Mouse (Mus musculus) embryonic facial prominence, embryonic 10.5 days (tissue): ENCODE data around the gene Aaed1. TPM values are rescaled to one million over a fixed set of nuclear protein-coding genes. Genes with fewer than 3 reads are reported as not detected.

Experiments used
- DNase-seq: peaks from one replicate; pipeline ENCODE4 v3.0.0-alpha.2; 2017; ENCODE audit warnings: low spot score
- H3K27ac ChIP-seq: fragments of 300-500 bp; sonication (generic); replicated peaks from 2 replicates; pipeline ENCODE4 v1.5.1; 2016; ENCODE audit warnings: mild to moderate bottlenecking
- H3K27me3 ChIP-seq: fragments of 300-500 bp; sonication (generic); replicated peaks from 2 replicates; pipeline ENCODE4 v1.6.1; 2016; ENCODE audit warnings: low read depth, mild to moderate bottlenecking; ENCODE audit not compliant: poor library complexity, severe bottlenecking
- H3K36me3 ChIP-seq: fragments of 300-500 bp; sonication (generic); replicated peaks from 2 replicates; pipeline ENCODE4 v1.6.1; 2016; ENCODE audit warnings: mild to moderate bottlenecking, moderate library complexity
- H3K4me1 ChIP-seq: fragments of 300-500 bp; sonication (generic); 2 replicates; pipeline ENCODE4 v1.6.1; 2016
- H3K4me3 ChIP-seq: fragments of 300-500 bp; sonication (generic); 2 replicates; pipeline ENCODE4 v1.5.1; 2016; ENCODE audit warnings: mild to moderate bottlenecking, moderate library complexity
- H3K9me3 ChIP-seq: fragments of 300-500 bp; sonication (generic); 2 replicates; pipeline ENCODE4 v1.6.1; 2016; ENCODE audit warnings: mild to moderate bottlenecking
- WGBS: fragments of 180-500 bp; shearing (Covaris S2); methylation state at CpG from one replicate; pipeline ENCODE4 v1.1.7; 2016; 5-methylcytosine and 5-hydroxymethylcytosine counted together
- polyA plus RNA-seq: library from polyadenylated mRNA; unstranded; fragments of >200 nt; fragmentation: Nextera tagmentation; extraction: Ambion mirVana; gene quantifications from 2 replicates; pipeline ENCODE4 v1.2.1, GENCODE M21; 2016

Aaed1 gene
- polyA plus RNA-seq = 31.3 and 33.5 TPM in 2 replicates

DNA sequence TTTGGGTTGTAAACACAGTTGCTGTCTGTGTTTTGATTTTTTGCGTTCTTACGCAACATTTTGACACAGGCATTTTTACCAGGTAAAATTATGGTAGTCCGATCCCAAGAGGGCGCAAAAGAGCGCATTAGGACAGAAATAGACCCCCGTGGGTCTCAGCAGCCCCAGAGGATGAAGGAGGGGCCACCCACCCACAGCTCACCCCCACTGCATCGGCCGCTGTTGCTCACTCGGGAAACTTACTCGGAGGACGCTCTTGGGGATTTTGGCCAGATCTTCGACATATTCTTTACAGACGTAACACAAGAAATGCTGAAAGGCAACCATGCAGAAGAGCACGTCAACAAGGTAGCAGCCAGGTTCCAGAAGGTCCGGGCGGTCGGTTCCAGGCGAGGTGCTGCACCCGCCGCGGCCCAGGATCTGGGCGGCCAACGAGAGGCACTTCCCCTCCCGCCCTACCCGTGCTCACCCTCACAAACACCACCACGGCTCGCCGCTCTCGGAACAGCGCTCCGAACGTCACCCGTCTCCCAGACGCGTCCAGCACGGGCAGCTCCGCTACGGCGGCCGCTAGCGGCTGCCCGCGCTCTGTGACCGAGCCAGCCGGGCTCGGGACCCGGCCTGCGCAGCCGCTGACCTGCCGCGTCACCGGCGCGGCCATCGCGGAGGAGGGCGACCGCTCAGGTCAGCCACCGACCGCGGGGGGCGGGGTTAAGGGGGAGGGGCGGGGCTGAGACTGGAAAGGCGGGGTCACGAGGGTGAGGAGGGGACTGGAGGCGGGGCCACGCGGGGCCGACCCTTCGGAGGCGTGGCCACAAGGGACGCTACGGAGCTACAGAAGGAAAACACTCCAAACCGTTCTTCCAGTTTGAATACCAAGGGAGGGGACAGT, at the start of gene Aaed1:
Gene Aaed1 (minus strand): TSS at position 687 of the 892 bp plus-strand sequence.
- H3K27me3 ChIP-seq = no peaks in the 10 kb centered on the region
- H3K9me3 ChIP-seq = no peaks in the 10 kb centered on the region
- WGBS = under 1% methylated on average over 74 of the region's 74 CpGs
- H3K4me3 ChIP-seq = peak within 1 kb of the TSS; percentile 72
- peak; percentile 98 for DNase-seq
- H3K27ac ChIP-seq = peak within 1 kb of the TSS; percentile 89
- peaks cover 12% of the 10 kb centered on the region for H3K36me3 ChIP-seq
- H3K4me1 ChIP-seq = peaks cover 18% of the 10 kb centered on the region

DNA sequence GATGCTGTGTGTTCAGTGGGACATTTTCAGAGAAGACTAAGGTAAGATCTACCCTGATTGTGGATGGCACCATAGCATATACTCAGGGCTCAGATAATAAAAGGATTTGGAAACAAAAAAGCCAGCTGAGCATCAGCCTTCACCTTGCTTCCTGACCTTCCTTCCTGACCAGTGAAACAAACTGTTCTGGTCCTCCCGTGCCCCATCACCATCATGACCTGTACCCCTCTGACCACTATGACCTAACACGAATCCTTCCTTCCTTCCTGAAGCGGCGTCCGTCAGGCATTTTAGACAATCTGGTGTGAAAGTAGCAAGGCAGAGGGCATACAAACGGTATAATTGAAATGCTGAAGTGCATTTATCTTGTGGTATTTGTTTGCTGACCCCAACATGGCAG, 49.6 kb upstream of the Aaed1 start:
- Histone ChIP-seq H3K4me3 (no peak overlapping the region), H3K27me3 (no peaks in the 10 kb centered on the region), H3K36me3 (peaks cover 56% of the 10 kb centered on the region), H3K9me3 (no peaks in the 10 kb centered on the region), H3K27ac (no peak overlapping the region), H3K4me1 (no peaks in the 10 kb centered on the region)
- no peak for DNase-seq
- WGBS = 90% methylated on average over 6 of the region's 6 CpGs

DNA sequence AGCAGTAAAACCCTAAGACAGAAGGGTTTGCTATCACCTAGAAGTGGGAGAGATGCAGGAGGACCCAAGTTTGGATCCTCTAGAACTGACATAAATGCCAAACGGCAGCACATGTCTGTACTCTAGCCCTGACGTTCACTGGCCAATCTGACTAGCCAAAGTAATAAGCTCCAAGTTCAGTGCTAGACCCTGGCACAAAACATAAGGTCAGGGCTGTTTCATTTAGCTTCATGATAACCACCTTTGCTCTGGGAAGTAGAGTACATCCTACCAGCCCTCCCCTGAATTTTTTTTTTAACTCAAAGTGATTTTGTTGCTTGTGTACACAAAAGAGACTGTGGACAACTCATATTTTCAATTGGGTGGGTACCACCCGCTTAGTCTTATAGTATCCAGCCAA, 48.5 kb upstream of the Aaed1 start:
- Histone ChIP-seq H3K4me3 (no peak overlapping the region), H3K27me3 (no peaks in the 10 kb centered on the region), H3K4me1 (no peaks in the 10 kb centered on the region), H3K36me3 (peaks cover 44% of the 10 kb centered on the region), H3K9me3 (no peaks in the 10 kb centered on the region), H3K27ac (no peak overlapping the region)
- WGBS = 90% methylated on average over 3 of the region's 3 CpGs
- DNase-seq = no peak

DNA sequence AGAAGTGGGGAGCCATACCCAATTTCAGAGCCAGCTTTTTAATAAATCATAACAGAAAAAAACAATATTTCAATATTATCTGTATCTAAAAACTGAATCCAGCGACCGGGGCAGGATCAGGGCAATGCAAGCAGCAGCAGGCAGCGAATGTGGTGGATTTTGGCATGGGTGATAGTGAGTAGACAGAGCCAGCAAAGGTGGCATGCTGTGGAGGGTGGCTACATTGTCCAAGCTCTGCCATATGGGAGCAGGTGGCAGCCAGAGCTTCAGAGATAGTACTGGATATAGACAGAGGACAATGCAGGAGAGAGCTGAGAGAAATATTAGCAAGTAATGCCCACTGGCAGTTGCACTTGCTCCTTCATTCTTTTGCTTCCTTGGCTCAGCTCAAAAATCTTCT, 47.2 kb upstream of the Aaed1 start:
- no peak overlapping the region for H3K27ac ChIP-seq
- WGBS = 87% methylated on average over 3 of the region's 3 CpGs
- no peaks in the 10 kb centered on the region for H3K4me1 ChIP-seq
- H3K4me3 ChIP-seq = no peak overlapping the region
- peaks cover 31% of the 10 kb centered on the region for H3K36me3 ChIP-seq
- H3K9me3 ChIP-seq = no peaks in the 10 kb centered on the region
- no peak for DNase-seq
- H3K27me3 ChIP-seq = no peaks in the 10 kb centered on the region

DNA sequence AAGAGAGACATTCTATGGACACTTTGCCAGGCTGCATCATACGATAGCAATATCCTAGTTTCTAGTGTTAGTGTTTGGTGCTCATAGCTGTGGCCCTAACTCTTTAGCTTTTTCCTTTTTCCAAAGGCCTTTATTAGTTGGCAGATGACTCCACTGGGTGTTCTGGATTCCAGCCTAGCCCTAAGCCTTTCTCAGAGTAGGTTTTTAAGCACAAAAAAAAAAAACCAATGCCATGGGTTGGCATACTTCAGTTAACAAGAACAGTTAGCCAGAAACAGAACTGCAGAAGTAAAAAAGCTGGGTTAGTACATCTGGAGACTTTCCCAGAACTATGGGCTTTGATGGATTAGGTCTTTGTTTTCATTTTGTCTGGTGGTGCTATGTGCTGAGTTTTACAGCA, 46.0 kb upstream of the Aaed1 start:
- no peaks in the 10 kb centered on the region for H3K9me3 ChIP-seq
- no peak for DNase-seq
- peaks cover 19% of the 10 kb centered on the region for H3K36me3 ChIP-seq
- H3K4me1 ChIP-seq = no peaks in the 10 kb centered on the region
- no peak overlapping the region for H3K27ac ChIP-seq
- no peak overlapping the region for H3K4me3 ChIP-seq
- 88% methylated on average over 1 of the region's 1 CpGs for WGBS
- H3K27me3 ChIP-seq = no peaks in the 10 kb centered on the region

DNA sequence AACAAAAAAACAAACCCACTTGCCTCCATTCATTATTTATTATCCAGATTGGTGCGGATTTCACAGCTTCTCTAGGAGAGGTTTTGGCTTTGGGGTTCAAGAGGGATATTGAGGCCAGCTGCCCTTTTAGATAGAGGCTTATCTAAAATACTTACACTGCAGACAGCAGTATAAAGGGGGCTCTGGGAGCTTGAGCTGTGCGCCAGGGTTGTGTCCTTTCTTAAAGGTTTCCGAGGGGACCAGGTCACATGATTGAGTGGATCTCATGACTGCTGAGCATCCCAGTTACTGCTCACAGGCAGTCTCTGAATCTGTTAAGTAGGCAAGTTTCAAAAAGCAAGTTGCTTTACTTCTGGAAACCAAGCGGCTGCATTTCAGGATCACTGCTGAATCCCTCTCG, 44.9 kb upstream of the Aaed1 start:
- Histone ChIP-seq H3K4me1 (no peaks in the 10 kb centered on the region), H3K36me3 (peaks cover 8% of the 10 kb centered on the region), H3K27me3 (no peaks in the 10 kb centered on the region), H3K9me3 (no peaks in the 10 kb centered on the region), H3K27ac (no peak overlapping the region), H3K4me3 (no peak overlapping the region)
- 81% methylated on average over 5 of the region's 5 CpGs for WGBS
- no peak for DNase-seq

DNA sequence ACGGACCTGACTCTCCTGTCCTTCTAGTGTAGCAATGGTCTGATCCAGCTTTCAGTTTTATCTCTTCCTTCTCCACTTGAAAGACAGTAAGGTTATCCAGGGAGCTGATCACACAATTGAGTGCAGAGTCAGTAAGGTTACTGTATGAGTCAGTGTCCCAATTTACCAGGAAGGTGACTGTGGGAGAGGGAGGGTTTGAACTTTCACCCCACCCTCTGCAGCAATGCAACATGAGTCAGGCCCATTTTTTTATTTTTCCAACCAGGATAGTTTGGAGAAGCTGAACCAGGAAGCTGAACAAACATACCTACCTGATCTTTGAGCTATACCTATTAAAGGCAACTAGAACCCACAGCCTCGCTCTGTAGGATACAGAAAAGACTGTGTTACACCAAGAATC, 37.0 kb upstream of the Aaed1 start:
- Histone ChIP-seq H3K4me1 (no peaks in the 10 kb centered on the region), H3K9me3 (no peaks in the 10 kb centered on the region), H3K36me3 (no peaks in the 10 kb centered on the region), H3K27me3 (no peaks in the 10 kb centered on the region), H3K27ac (no peak overlapping the region), H3K4me3 (no peak overlapping the region)
- no peak for DNase-seq
- WGBS = 78% methylated on average over 2 of the region's 2 CpGs

DNA sequence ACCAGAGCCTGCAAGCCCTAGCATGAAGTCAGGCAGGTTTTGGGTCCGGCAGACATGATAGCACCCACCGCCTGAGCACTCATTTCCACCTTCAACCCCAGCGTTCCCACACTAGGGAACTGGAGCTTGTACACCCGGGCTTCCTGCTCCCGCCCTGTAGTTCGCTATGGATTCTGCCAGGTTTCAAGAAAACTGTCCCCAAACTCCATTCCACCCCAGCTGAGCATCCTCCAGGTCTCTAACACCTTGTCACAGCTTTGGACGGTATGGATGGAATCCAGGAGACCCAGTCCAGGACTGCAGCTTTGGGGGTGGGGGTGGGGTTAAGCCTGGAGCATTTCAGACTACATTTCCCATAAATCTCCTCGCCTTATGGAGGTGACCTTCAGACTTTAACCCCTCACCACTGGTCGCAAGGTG, 31.6 kb upstream of the Aaed1 start:
- H3K27ac ChIP-seq = peak overlapping the region; percentile 49
- peak; percentile 33 for DNase-seq
- H3K27me3 ChIP-seq = no peaks in the 10 kb centered on the region
- no peaks in the 10 kb centered on the region for H3K9me3 ChIP-seq
- H3K4me1 ChIP-seq = peaks cover 6% of the 10 kb centered on the region
- H3K4me3 ChIP-seq = peak overlapping the region; percentile 59
- WGBS = 1% methylated on average over 9 of the region's 9 CpGs
- H3K36me3 ChIP-seq = no peaks in the 10 kb centered on the region

DNA sequence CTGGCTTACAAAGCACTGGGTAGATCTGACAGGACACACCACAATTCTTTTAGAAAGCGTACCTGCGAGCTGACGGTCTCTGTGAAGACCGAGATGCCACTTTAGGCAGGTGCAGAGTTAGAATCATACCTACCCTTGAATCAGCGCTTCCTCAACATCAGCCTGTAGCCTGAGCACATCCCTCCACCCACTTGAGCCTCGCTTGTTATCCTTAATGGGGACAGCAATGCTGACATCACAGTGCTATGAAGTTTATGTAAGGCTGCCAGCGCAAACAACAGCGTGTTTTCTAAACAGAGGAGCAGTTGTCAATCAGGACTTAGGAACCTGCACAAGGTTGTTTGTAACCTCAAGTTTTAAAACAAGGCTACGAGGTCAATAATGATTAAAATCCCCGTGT, 31.1 kb upstream of the Aaed1 start:
- peak overlapping the region; percentile 59 for H3K4me3 ChIP-seq
- H3K36me3 ChIP-seq = no peaks in the 10 kb centered on the region
- 17% methylated on average over 10 of the region's 10 CpGs for WGBS
- H3K9me3 ChIP-seq = no peaks in the 10 kb centered on the region
- H3K27me3 ChIP-seq = no peaks in the 10 kb centered on the region
- H3K4me1 ChIP-seq = peaks cover 6% of the 10 kb centered on the region
- DNase-seq = no peak
- peak overlapping the region; percentile 49; the same call in 1 of the 2 replicates for H3K27ac ChIP-seq

DNA sequence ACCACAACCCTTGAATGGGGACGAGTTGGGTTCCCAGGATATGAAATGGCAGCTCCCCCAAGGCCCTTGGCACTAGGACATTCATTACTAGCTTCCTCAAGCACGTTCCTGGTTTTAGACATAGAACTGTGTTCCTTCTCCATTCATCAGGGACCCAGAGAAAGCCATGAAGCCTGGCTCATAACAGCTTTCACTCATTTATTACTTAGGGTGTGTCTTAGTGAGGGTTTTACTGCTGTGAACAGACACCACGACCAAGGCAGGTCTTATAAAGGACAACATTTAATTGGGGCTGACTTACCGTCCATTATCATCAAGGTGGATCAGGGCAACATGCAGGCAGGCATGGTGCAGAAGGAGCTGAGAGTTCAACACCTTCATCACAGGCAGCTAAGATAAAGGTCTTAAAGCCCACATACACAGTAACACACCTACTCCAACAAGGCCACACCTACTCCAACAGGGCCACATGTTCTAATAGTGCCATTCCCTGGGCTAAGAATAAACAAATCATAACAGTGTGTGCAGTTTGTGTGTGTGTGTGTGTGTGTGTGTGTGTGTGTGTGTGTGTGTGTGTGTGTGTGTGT, 23.1 kb upstream of the Aaed1 start:
- Histone ChIP-seq H3K4me1 (no peaks in the 10 kb centered on the region), H3K9me3 (no peaks in the 10 kb centered on the region), H3K27me3 (no peaks in the 10 kb centered on the region), H3K27ac (no peak overlapping the region), H3K36me3 (no peaks in the 10 kb centered on the region), H3K4me3 (no peak overlapping the region)
- WGBS = 70% methylated on average over 4 of the region's 4 CpGs
- DNase-seq = no peak

DNA sequence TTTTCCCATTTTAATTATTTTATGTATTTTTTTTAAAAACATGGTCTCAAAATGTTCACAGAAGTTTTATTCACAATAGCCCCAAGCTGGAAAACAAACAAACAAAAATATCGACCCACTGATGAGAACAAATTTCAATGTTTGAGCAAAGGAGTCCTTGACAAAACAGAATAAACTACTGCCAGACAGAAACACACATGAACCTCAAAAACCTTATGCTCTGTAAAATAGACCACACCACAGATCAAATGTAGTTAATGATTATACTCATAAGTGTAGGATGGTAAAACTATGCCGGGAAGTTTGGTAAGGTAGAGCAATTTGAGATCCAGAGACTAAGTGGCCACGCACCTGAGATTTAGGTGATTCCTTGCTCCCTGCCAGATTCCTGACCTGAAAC, 20.6 kb upstream of the Aaed1 start:
- H3K27ac ChIP-seq = no peak overlapping the region
- no peaks in the 10 kb centered on the region for H3K36me3 ChIP-seq
- 87% methylated on average over 3 of the region's 3 CpGs for WGBS
- no peaks in the 10 kb centered on the region for H3K27me3 ChIP-seq
- no peak overlapping the region for H3K4me3 ChIP-seq
- DNase-seq = no peak
- H3K4me1 ChIP-seq = no peaks in the 10 kb centered on the region
- H3K9me3 ChIP-seq = no peaks in the 10 kb centered on the region

DNA sequence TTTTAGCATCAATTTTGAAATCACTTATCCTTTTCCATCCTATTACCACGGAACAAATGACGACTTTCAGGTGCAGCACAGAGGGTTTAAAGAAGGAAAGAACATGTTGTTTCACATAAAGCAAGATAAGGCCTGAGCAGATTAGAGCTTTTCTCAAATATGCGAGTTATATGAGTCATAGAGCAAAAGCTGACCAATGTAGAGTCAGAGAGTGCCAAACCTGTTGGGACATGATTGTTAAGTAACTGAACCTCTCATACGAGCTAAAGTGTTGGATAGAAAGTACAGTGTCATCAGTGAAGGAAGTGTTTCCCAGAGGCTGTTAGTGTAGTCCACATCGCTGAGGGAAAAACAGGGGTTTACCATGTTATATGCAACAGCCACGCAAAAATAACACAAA, 19.8 kb upstream of the Aaed1 start:
- 84% methylated on average over 6 of the region's 6 CpGs for WGBS
- Histone ChIP-seq H3K27ac (no peak overlapping the region), H3K36me3 (no peaks in the 10 kb centered on the region), H3K4me3 (no peak overlapping the region), H3K9me3 (no peaks in the 10 kb centered on the region), H3K4me1 (no peaks in the 10 kb centered on the region), H3K27me3 (no peaks in the 10 kb centered on the region)
- no peak for DNase-seq
